Mouse (Mus musculus): ENCODE measurements around the gene Micu1. TPM values are rescaled to one million over a fixed set of nuclear protein-coding genes. Genes with fewer than 3 reads are reported as not detected.

Micu1 gene
- total RNA-seq, 1 experiment, result 23.6 TPM

- Histone ChIP-seq H3K4me1 (ENCODE audit: control insufficient read depth in 2 of 2, insufficient read depth in 2 of 2, low read length in 2 of 2, poor library complexity in 1 of 2) (0 out of 4 replicates have a peak, but pooled peaks cover 0 to 5% of the 10 kb centered on the region in 2 experiments), H3K9me3 (ENCODE audit: control insufficient read depth, insufficient read depth, low read depth, low read length) (no peaks in the 10 kb centered on the region), H3K36me3 (ENCODE audit: control insufficient read depth, insufficient read depth, low read length, poor library complexity, severe bottlenecking) (peaks cover 2% of the 10 kb centered on the region; the same call in 1 of the 2 replicates), H3K4me3 (ENCODE audit: insufficient read depth in 1 of 2, low read depth in 1 of 2, low read length in 2 of 2, poor library complexity in 1 of 2, severe bottlenecking in 1 of 2) (no peak overlapping the region), H3K27ac (ENCODE audit: insufficient read depth, low read depth, low read length, poor library complexity, severe bottlenecking) (no peak overlapping the region), H3K9ac (ENCODE audit: insufficient read depth, low read depth, low read length, poor library complexity, severe bottlenecking) (no peak overlapping the region; the same call in 1 of the 2 replicates)
- TF ChIP-seq ZC3H11A (IDR thresholded peaks at IDR 0.05; ENCODE audit: borderline replicate concordance, low read depth, low read length) (no peak), HCFC1 (IDR thresholded peaks at IDR 0.05; ENCODE audit: borderline replicate concordance, insufficient read depth, low read length) (no peak), CHD2 (IDR thresholded peaks at IDR 0.05; ENCODE audit: low read depth, low read length) (no peak), MAFK (IDR thresholded peaks at IDR 0.05; ENCODE audit: insufficient read depth, low read depth, low read length) (no peak), ZNF384 (IDR thresholded peaks at IDR 0.05; ENCODE audit: low read depth, low read length) (no peak)
- in situ Hi-C loops (cut with MboI; ENCODE audit: low sequenced_read_pairs in 2 of 2, unreplicated experiment in 2 of 2), result no loop called here
- DNase-seq (ENCODE audit: low read depth, low spot score), result no peak
Observed at GRCm38 (mm10) chr10:59884327-59885173, 182.3 kb downstream of the Micu1 start.

GRCm38 (mm10) chr10:59885174-59886080 is 183.2 kb downstream of the Micu1 start:
- in situ Hi-C loops (cut with MboI; ENCODE audit: low sequenced_read_pairs in 2 of 2, unreplicated experiment in 2 of 2), result no loop called here
- H3K4me1 ChIP-seq (ENCODE audit: control insufficient read depth in 2 of 2, insufficient read depth in 2 of 2, low read length in 2 of 2, poor library complexity in 1 of 2), result peaks cover 0 to 9% of the 10 kb centered on the region in 2 experiments; a peak in 2 of 4 replicates
- H3K27ac ChIP-seq (ENCODE audit: insufficient read depth, low read depth, low read length, poor library complexity, severe bottlenecking), result peak overlapping the region; percentile 0; the same call in 1 of the 2 replicates
- TF ChIP-seq ZNF384 (IDR thresholded peaks at IDR 0.05; ENCODE audit: low read depth, low read length) (no peak), HCFC1 (IDR thresholded peaks at IDR 0.05; ENCODE audit: borderline replicate concordance, insufficient read depth, low read length) (no peak), CHD2 (IDR thresholded peaks at IDR 0.05; ENCODE audit: low read depth, low read length) (no peak), MAFK (IDR thresholded peaks at IDR 0.05; ENCODE audit: insufficient read depth, low read depth, low read length) (no peak), ZC3H11A (IDR thresholded peaks at IDR 0.05; ENCODE audit: borderline replicate concordance, low read depth, low read length) (no peak)
- H3K9me3 ChIP-seq (ENCODE audit: control insufficient read depth, insufficient read depth, low read depth, low read length), result no peaks in the 10 kb centered on the region
- DNase-seq (ENCODE audit: low read depth, low spot score), result no peak
- H3K36me3 ChIP-seq (ENCODE audit: control insufficient read depth, insufficient read depth, low read length, poor library complexity, severe bottlenecking), result peaks cover 3% of the 10 kb centered on the region; the same call in 1 of the 2 replicates
- no peak overlapping the region for H3K9ac ChIP-seq (ENCODE audit: insufficient read depth, low read depth, low read length, poor library complexity, severe bottlenecking)
- H3K4me3 ChIP-seq (ENCODE audit: insufficient read depth in 1 of 2, low read depth in 1 of 2, low read length in 2 of 2, poor library complexity in 1 of 2, severe bottlenecking in 1 of 2), result no peak overlapping the region

GRCm38 (mm10) chr10:59886081-59886466 is 183.8 kb downstream of the Micu1 start:
- Histone ChIP-seq H3K4me1 (ENCODE audit: control insufficient read depth in 2 of 2, insufficient read depth in 2 of 2, low read length in 2 of 2, poor library complexity in 1 of 2) (peaks cover 0 to 9% of the 10 kb centered on the region in 2 experiments; a peak in 2 of 4 replicates), H3K36me3 (ENCODE audit: control insufficient read depth, insufficient read depth, low read length, poor library complexity, severe bottlenecking) (peaks cover 5% of the 10 kb centered on the region; the same call in 1 of the 2 replicates), H3K9ac (ENCODE audit: insufficient read depth, low read depth, low read length, poor library complexity, severe bottlenecking) (no peak overlapping the region), H3K27ac (ENCODE audit: insufficient read depth, low read depth, low read length, poor library complexity, severe bottlenecking) (no peak overlapping the region), H3K9me3 (ENCODE audit: control insufficient read depth, insufficient read depth, low read depth, low read length) (no peaks in the 10 kb centered on the region), H3K4me3 (ENCODE audit: insufficient read depth in 1 of 2, low read depth in 1 of 2, low read length in 2 of 2, poor library complexity in 1 of 2, severe bottlenecking in 1 of 2) (no peak overlapping the region)
- in situ Hi-C loops (cut with MboI; ENCODE audit: low sequenced_read_pairs in 2 of 2, unreplicated experiment in 2 of 2), result no loop called here
- DNase-seq (ENCODE audit: low read depth, low spot score), result no peak
- 0 out of 2 replicates have a peak, but pooled peaks have one; percentile 38 for TF ChIP-seq MAFK (IDR thresholded peaks at IDR 0.05; ENCODE audit: insufficient read depth, low read depth, low read length)
- no peak for TF ChIP-seq CHD2 (IDR thresholded peaks at IDR 0.05; ENCODE audit: low read depth, low read length)

- no peak overlapping the region for H3K4me3 ChIP-seq (ENCODE audit: insufficient read depth in 1 of 2, low read depth in 1 of 2, low read length in 2 of 2, poor library complexity in 1 of 2, severe bottlenecking in 1 of 2)
- DNase-seq (ENCODE audit: low read depth, low spot score), result no peak
- H3K4me1 ChIP-seq (ENCODE audit: control insufficient read depth in 2 of 2, insufficient read depth in 2 of 2, low read length in 2 of 2, poor library complexity in 1 of 2), result peaks cover 0 to 11% of the 10 kb centered on the region in 2 experiments; a peak in 2 of 4 replicates
- no peak overlapping the region for H3K27ac ChIP-seq (ENCODE audit: insufficient read depth, low read depth, low read length, poor library complexity, severe bottlenecking)
- no peaks in the 10 kb centered on the region for H3K9me3 ChIP-seq (ENCODE audit: control insufficient read depth, insufficient read depth, low read depth, low read length)
- H3K36me3 ChIP-seq (ENCODE audit: control insufficient read depth, insufficient read depth, low read length, poor library complexity, severe bottlenecking), result peaks cover 14% of the 10 kb centered on the region; the same call in 1 of the 2 replicates
- in situ Hi-C loops (cut with MboI; ENCODE audit: low sequenced_read_pairs in 2 of 2, unreplicated experiment in 2 of 2), result no loop called here
- TF ChIP-seq HCFC1 (IDR thresholded peaks at IDR 0.05; ENCODE audit: borderline replicate concordance, insufficient read depth, low read length) (no peak), ZNF384 (IDR thresholded peaks at IDR 0.05; ENCODE audit: low read depth, low read length) (no peak), MAFK (IDR thresholded peaks at IDR 0.05; ENCODE audit: insufficient read depth, low read depth, low read length) (no peak), CHD2 (IDR thresholded peaks at IDR 0.05; ENCODE audit: low read depth, low read length) (no peak), ZC3H11A (IDR thresholded peaks at IDR 0.05; ENCODE audit: borderline replicate concordance, low read depth, low read length) (no peak)
- no peak overlapping the region for H3K9ac ChIP-seq (ENCODE audit: insufficient read depth, low read depth, low read length, poor library complexity, severe bottlenecking)
Observed at GRCm38 (mm10) chr10:59887432-59887831, 185.2 kb downstream of the Micu1 start.
